Comparison of ENCODE assay signal across 8 mouse cellular contexts in the genomic region with DNA sequence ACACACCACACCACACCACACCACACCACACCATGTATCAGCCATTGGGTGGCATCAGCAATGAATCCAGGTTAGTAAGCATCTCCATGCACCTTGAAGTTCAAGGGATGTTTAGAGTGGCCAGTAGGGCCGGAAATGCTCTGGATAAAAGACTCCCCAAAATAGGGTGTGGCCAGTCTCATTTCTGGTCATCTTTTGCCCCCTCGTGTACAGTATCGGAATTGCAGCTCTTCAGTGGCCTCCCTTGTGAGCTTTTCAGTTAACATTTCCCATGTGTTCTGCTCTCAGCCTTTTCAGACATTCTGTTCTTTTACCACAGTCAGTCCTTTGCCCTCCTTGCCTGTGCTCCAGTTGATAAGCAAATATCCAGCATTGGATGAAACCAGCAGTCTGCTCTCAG. TPM values are rescaled to one million over a fixed set of nuclear protein-coding genes. Genes with fewer than 3 reads are reported as not detected.
A peak's percentile ranks its signal among the peaks of the same experiment; 100 is the strongest.
DNase-seq lines count a peak whose midpoint lies in the region; ATAC-seq and TF ChIP-seq lines count a peak whose summit lies in the region.

No protein-coding gene starts in this region.

- no peak overlapping the region for H3K9ac ChIP-seq in lung, postnatal 0 days (replicated peaks; ENCODE audit: low read depth)

- H3K27me3 ChIP-seq in embryonic facial prominence, embryonic 10.5 days (replicated peaks; ENCODE audit: low read depth, poor library complexity, severe bottlenecking): peaks cover 26% of the 10 kb centered on the region; the same call in 1 of the 2 replicates
- H3K27me3 ChIP-seq in lung, postnatal 0 days (replicated peaks; ENCODE audit: insufficient read depth, low read length): no peaks in the 10 kb centered on the region

- H3K4me3 ChIP-seq in embryonic facial prominence, embryonic 10.5 days: no peak overlapping the region
- no peak overlapping the region for H3K4me3 ChIP-seq in lung, postnatal 0 days (ENCODE audit: low read depth, low read length)

- H3K4me1 ChIP-seq in embryonic facial prominence, embryonic 10.5 days: no peaks in the 10 kb centered on the region
- H3K4me1 ChIP-seq in lung, postnatal 0 days (ENCODE audit: insufficient read depth, low read depth, low read length): no peaks in the 10 kb centered on the region

- ATAC-seq in lung, postnatal 0 days: peak; percentile 40; the same call in 1 of the 2 replicates

- DNase-seq in heart, adult 18-20 months: peak; percentile 8 to 67
- DNase-seq in heart, postnatal 25 days (ENCODE audit: low spot score): no peak
- DNase-seq in A20 (ENCODE audit: low read depth, low spot score): peak; percentile 43
- peak; percentile 36 for DNase-seq in adrenal gland, adult 2 months
- DNase-seq in embryonic facial prominence, embryonic 10.5 days (ENCODE audit: low spot score): peak; percentile 54
- peak; percentile 44 for DNase-seq in kidney, adult 9 months
- peak; percentile 55 for DNase-seq in lung, postnatal 0 days (ENCODE audit: low spot score)
- DNase-seq in thymus, postnatal 4 days: peak; percentile 56

- no peaks in the 10 kb centered on the region for H3K9me3 ChIP-seq in embryonic facial prominence, embryonic 10.5 days
- H3K9me3 ChIP-seq in lung, postnatal 0 days (ENCODE audit: low read length): no peaks in the 10 kb centered on the region

- intact Hi-C loops in heart, postnatal 25 days (cut with DNase I): loop anchor here (1.0 to 5.0 kb wide), 3 partner anchors 129 to 298 kb away; a partner anchor contains a TSS

- TF ChIP-seq EP300 in lung, postnatal 0 days (IDR thresholded peaks at IDR 0.05): no peak

- 19% methylated on average over 3 of the region's 3 CpGs for WGBS in embryonic facial prominence, embryonic 10.5 days
- 10% methylated on average over 3 of the region's 3 CpGs for WGBS in lung, postnatal 0 days

- no peak overlapping the region for H3K4me2 ChIP-seq in lung, postnatal 0 days (replicated peaks; ENCODE audit: low read depth, low read length)

- TF ChIP-seq CTCF in lung, postnatal 0 days (IDR thresholded peaks at IDR 0.05): peak; percentile 82

- no peak overlapping the region for H3K27ac ChIP-seq in embryonic facial prominence, embryonic 10.5 days (replicated peaks)
- H3K27ac ChIP-seq in lung, postnatal 0 days (ENCODE audit: low read length): no peak overlapping the region

- H3K36me3 ChIP-seq in embryonic facial prominence, embryonic 10.5 days (replicated peaks): no peaks in the 10 kb centered on the region
- H3K36me3 ChIP-seq in lung, postnatal 0 days (ENCODE audit: insufficient read depth, low read length): no peaks in the 10 kb centered on the region

RNA-seq across cellular contexts. Expression of a gene that starts 15.8 kb away (rescaled TPM):
- 1 to 10 TPM; 5.8 to 7.2 TPM for total RNA-seq in heart, adult 18-20 months (2021)
- 10 to 100 TPM in 1 of 2 experiments, 1 to 10 TPM in 1; 7.6 to 13.0 TPM for total RNA-seq in heart, postnatal 25 days (2021)
- 10 to 100 TPM; 12.1 to 14.4 TPM for total RNA-seq in adrenal gland, adult 2 months (2021)
- 3.2 and 4.2 TPM in 2 replicates for polyA plus RNA-seq in adrenal gland, adult 2 months (2012; rRNA removed)
- 7.1 and 7.6 TPM in 2 replicates for polyA plus RNA-seq in embryonic facial prominence, embryonic 10.5 days (2016; fragmentation: Nextera tagmentation; extraction: Ambion mirVana)
- 12.9 and 16.2 TPM in 2 replicates for polyA plus RNA-seq in lung, postnatal 0 days (2015; fragmentation: Nextera tagmentation; extraction: Ambion mirVana)

RNA-seq across cellular contexts. Expression of a gene that starts 25.8 kb away (rescaled TPM):
- total RNA-seq in heart, adult 18-20 months (2021): not detected
- not detected for total RNA-seq in heart, postnatal 25 days (2021)
- under 1 TPM; 0.38 to 0.66 TPM for total RNA-seq in adrenal gland, adult 2 months (2021)
- 0.25 and 0.26 TPM in 2 replicates for polyA plus RNA-seq in adrenal gland, adult 2 months (2012; rRNA removed)
- polyA plus RNA-seq in embryonic facial prominence, embryonic 10.5 days (2016; fragmentation: Nextera tagmentation; extraction: Ambion mirVana): 0.19 TPM in 1 of 2 replicates, not detected in the other
- 0.06 TPM in 1 of 2 replicates, not detected in the other for polyA plus RNA-seq in lung, postnatal 0 days (2015; fragmentation: Nextera tagmentation; extraction: Ambion mirVana)

RNA-seq across cellular contexts. Expression of a gene that starts 26.2 kb away (rescaled TPM):
- not detected for total RNA-seq in heart, adult 18-20 months (2021)
- not detected for total RNA-seq in heart, postnatal 25 days (2021)
- total RNA-seq in adrenal gland, adult 2 months (2021): not detected
- polyA plus RNA-seq in adrenal gland, adult 2 months (2012; rRNA removed): 0.21 TPM in 1 of 2 replicates, not detected in the other
- polyA plus RNA-seq in embryonic facial prominence, embryonic 10.5 days (2016; fragmentation: Nextera tagmentation; extraction: Ambion mirVana): not detected in 2 replicates
- polyA plus RNA-seq in lung, postnatal 0 days (2015; fragmentation: Nextera tagmentation; extraction: Ambion mirVana): 0.19 and 0.26 TPM in 2 replicates

RNA-seq across cellular contexts. Expression of a gene that starts 45.0 kb away (rescaled TPM):
- not detected for total RNA-seq in heart, adult 18-20 months (2021)
- not detected for total RNA-seq in heart, postnatal 25 days (2021)
- not detected for total RNA-seq in adrenal gland, adult 2 months (2021)
- polyA plus RNA-seq in adrenal gland, adult 2 months (2012; rRNA removed): not detected in 2 replicates
- polyA plus RNA-seq in embryonic facial prominence, embryonic 10.5 days (2016; fragmentation: Nextera tagmentation; extraction: Ambion mirVana): 0.05 TPM in 1 of 2 replicates, not detected in the other
- polyA plus RNA-seq in lung, postnatal 0 days (2015; fragmentation: Nextera tagmentation; extraction: Ambion mirVana): 0.80 and 0.91 TPM in 2 replicates
